Mouse (Mus musculus): ENCODE data around the gene 4930415O20Rik.

GRCm38 (mm10) chr15:98528066-98528563 lies 42.7 kb upstream of the 4930415O20Rik start:
- TF ChIP-seq MAX (IDR thresholded peaks at IDR 0.05) (peak; percentile 41), CTCF (IDR thresholded peaks at IDR 0.05; ENCODE audit: control insufficient read depth, insufficient read depth, insufficient read length) (no peak), USF1 (IDR thresholded peaks at IDR 0.05; ENCODE audit: low read depth) (no peak), FOSL1 (IDR thresholded peaks at IDR 0.05; ENCODE audit: insufficient read depth, low read length, poor library complexity, severe bottlenecking) (no peak), MYOD1 (IDR thresholded peaks at IDR 0.05; ENCODE audit: control insufficient read depth, insufficient read length, low read depth) (peak; percentile 23), MYOG (IDR thresholded peaks at IDR 0.05; ENCODE audit: control insufficient read depth, extremely low read depth, insufficient read length) (no peak), CEBPB (IDR thresholded peaks at IDR 0.05; ENCODE audit: low read depth) (peak; percentile 49)

All from C2C12 (cell line).